8 mouse cellular contexts compared by ENCODE assay signal in genomic region chr4:118543592-118544260, GRCm38 (mm10). TPM values are rescaled to one million over a fixed set of nuclear protein-coding genes. Genes with fewer than 3 reads are reported as not detected.
DNase-seq lines count a peak whose midpoint lies in the region; ATAC-seq lines count a peak whose summit lies in the region.

Tmem125 (minus strand) TSS chr4:118544044.

- H3K9me3 ChIP-seq in embryonic facial prominence, embryonic 14.5 days (ENCODE audit: control insufficient read depth, low read length), result no peaks in the 10 kb centered on the region
- no peaks in the 10 kb centered on the region for H3K9me3 ChIP-seq in hindbrain, embryonic 11.5 days (ENCODE audit: control insufficient read depth, low read length)
- no peaks in the 10 kb centered on the region for H3K9me3 ChIP-seq in limb, embryonic 11.5 days (ENCODE audit: control insufficient read depth, low read length)
- H3K9me3 ChIP-seq in midbrain, embryonic 10.5 days (replicated peaks), result peaks cover 3% of the 10 kb centered on the region; the same call in 1 of the 2 replicates

- H3K27ac ChIP-seq in embryonic facial prominence, embryonic 14.5 days (replicated peaks; ENCODE audit: low read depth, low read length), result peak within 1 kb of the TSS; percentile 39
- no peak within 1 kb of the TSS for H3K27ac ChIP-seq in hindbrain, embryonic 11.5 days (ENCODE audit: low read depth, low read length)
- H3K27ac ChIP-seq in limb, embryonic 11.5 days (replicated peaks; ENCODE audit: low read depth, low read length), result no peak within 1 kb of the TSS
- no peak within 1 kb of the TSS for H3K27ac ChIP-seq in midbrain, embryonic 10.5 days (replicated peaks)

- H3K4me2 ChIP-seq in embryonic facial prominence, embryonic 14.5 days (ENCODE audit: low read depth, low read length), result peak within 1 kb of the TSS; percentile 64
- peak within 1 kb of the TSS; percentile 52 for H3K4me2 ChIP-seq in hindbrain, embryonic 11.5 days (replicated peaks; ENCODE audit: low read depth, low read length)
- H3K4me2 ChIP-seq in limb, embryonic 11.5 days (ENCODE audit: low read depth, severe bottlenecking), result peak within 1 kb of the TSS; percentile 55

- H3K27me3 ChIP-seq in embryonic facial prominence, embryonic 14.5 days (replicated peaks; ENCODE audit: control insufficient read depth, insufficient read depth, low read length), result peaks cover 3% of the 10 kb centered on the region; the same call in 1 of the 2 replicates
- peaks cover 4% of the 10 kb centered on the region; the same call in 1 of the 2 replicates for H3K27me3 ChIP-seq in hindbrain, embryonic 11.5 days (ENCODE audit: control insufficient read depth, insufficient read depth, low read length)
- 0 out of 2 replicates have a peak, but pooled peaks cover 2% of the 10 kb centered on the region for H3K27me3 ChIP-seq in limb, embryonic 11.5 days (ENCODE audit: control insufficient read depth, insufficient read depth, low read length)
- peaks cover 50% of the 10 kb centered on the region for H3K27me3 ChIP-seq in midbrain, embryonic 10.5 days (ENCODE audit: low read depth, poor library complexity, severe bottlenecking)

- ATAC-seq in embryonic facial prominence, embryonic 14.5 days (ENCODE audit: low read depth), result peak; percentile 92
- peak; percentile 51 for ATAC-seq in hindbrain, embryonic 11.5 days (ENCODE audit: low FRiP score)
- peak; percentile 73 for ATAC-seq in limb, embryonic 11.5 days (ENCODE audit: insufficient number of reproducible peaks, low FRiP score, low TSS enrichment, low read depth)

- peak; percentile 16 for DNase-seq in CD4-positive helper T cell, adult 2 months (ENCODE audit: low read depth, low spot score)
- DNase-seq in Muller cell, postnatal 12 days (ENCODE audit: inconsistent ontology term), result peak; percentile 75
- peak; percentile 87 for DNase-seq in embryonic facial prominence, embryonic 14.5 days (ENCODE audit: low spot score)
- peak; percentile 43 for DNase-seq in hindbrain, embryonic 11.5 days (ENCODE audit: low spot score)
- DNase-seq in limb, embryonic 11.5 days (ENCODE audit: low spot score), result peak; percentile 47
- no peak for DNase-seq in midbrain, embryonic 10.5 days (ENCODE audit: low spot score)
- DNase-seq in thymus, adult 18-20 months, result peak; percentile 27 to 54
- DNase-seq in adipocyte (ENCODE audit: low spot score), result no peak

- WGBS in embryonic facial prominence, embryonic 14.5 days, result 1% methylated on average over 16 of the region's 24 CpGs
- 2% methylated on average over 24 of the region's 24 CpGs for WGBS in hindbrain, embryonic 11.5 days
- WGBS in limb, embryonic 11.5 days, result 2% methylated on average over 24 of the region's 24 CpGs
- 1% methylated on average over 24 of the region's 24 CpGs for WGBS in midbrain, embryonic 10.5 days

- no peaks in the 10 kb centered on the region for H3K36me3 ChIP-seq in embryonic facial prominence, embryonic 14.5 days (ENCODE audit: control insufficient read depth, insufficient read depth, low read length)
- H3K36me3 ChIP-seq in hindbrain, embryonic 11.5 days (ENCODE audit: control insufficient read depth, insufficient read depth, low read length), result no peaks in the 10 kb centered on the region
- no peaks in the 10 kb centered on the region for H3K36me3 ChIP-seq in limb, embryonic 11.5 days (ENCODE audit: control insufficient read depth, insufficient read depth, low read length)
- H3K36me3 ChIP-seq in midbrain, embryonic 10.5 days, result no peaks in the 10 kb centered on the region

- peaks cover 20% of the 10 kb centered on the region for H3K4me1 ChIP-seq in embryonic facial prominence, embryonic 14.5 days (ENCODE audit: control insufficient read depth, insufficient read depth, low read length)
- 0 out of 2 replicates have a peak, but pooled peaks cover 2% of the 10 kb centered on the region for H3K4me1 ChIP-seq in hindbrain, embryonic 11.5 days (replicated peaks; ENCODE audit: control insufficient read depth, insufficient read depth, low read length)
- peaks cover 2% of the 10 kb centered on the region; the same call in 1 of the 2 replicates for H3K4me1 ChIP-seq in limb, embryonic 11.5 days (ENCODE audit: control insufficient read depth, insufficient read depth, low read length)
- peaks cover 29% of the 10 kb centered on the region for H3K4me1 ChIP-seq in midbrain, embryonic 10.5 days

- peak within 1 kb of the TSS; percentile 32; the same call in 1 of the 2 replicates for H3K9ac ChIP-seq in embryonic facial prominence, embryonic 14.5 days (ENCODE audit: low read depth, low read length)
- H3K9ac ChIP-seq in hindbrain, embryonic 11.5 days (ENCODE audit: low read depth, low read length), result no peak within 1 kb of the TSS
- H3K9ac ChIP-seq in limb, embryonic 11.5 days (ENCODE audit: low read length), result 0 out of 2 replicates have a peak within 1 kb of the TSS, but pooled peaks have one; percentile 35

- peak within 1 kb of the TSS; percentile 34 for H3K4me3 ChIP-seq in embryonic facial prominence, embryonic 14.5 days (ENCODE audit: low read depth, low read length)
- peak within 1 kb of the TSS; percentile 18 for H3K4me3 ChIP-seq in hindbrain, embryonic 11.5 days (ENCODE audit: low read depth, low read length)
- peak within 1 kb of the TSS; percentile 28 for H3K4me3 ChIP-seq in limb, embryonic 11.5 days (ENCODE audit: low read depth, low read length)
- peak within 1 kb of the TSS; percentile 46 for H3K4me3 ChIP-seq in midbrain, embryonic 10.5 days

RNA-seq across cellular contexts. Expression of gene Tmem125, which starts in this region (rescaled TPM):
- 5.6 and 5.8 TPM in 2 replicates for polyA plus RNA-seq in embryonic facial prominence, embryonic 14.5 days (2014; fragmentation: Nextera tagmentation; extraction: Ambion mirVana)
- polyA plus RNA-seq in hindbrain, embryonic 11.5 days (2014; fragmentation: Nextera tagmentation; extraction: Ambion mirVana), result 0.40 and 0.46 TPM in 2 replicates
- polyA plus RNA-seq in limb, embryonic 11.5 days (2014; fragmentation: Nextera tagmentation; extraction: Ambion mirVana), result 0.27 and 0.33 TPM in 2 replicates
- 0.28 and 0.30 TPM in 2 replicates for polyA plus RNA-seq in midbrain, embryonic 10.5 days (2016; fragmentation: Nextera tagmentation; extraction: Ambion mirVana)

Comparison
In these comparisons a context has a peak if more than half of its experiments do, and no peak if none do; other contexts are left out.
1. Peak in DNase-seq, ATAC-seq, H3K4me3 ChIP-seq and H3K4me2 ChIP-seq in hindbrain, embryonic 11.5 days; RNA of the gene not detected or under 1 TPM.
2. Peak in DNase-seq, ATAC-seq, H3K4me3 ChIP-seq, H3K9ac ChIP-seq and H3K4me2 ChIP-seq in limb, embryonic 11.5 days; RNA of the gene not detected or under 1 TPM.
3. DNase-seq: peak in CD4-positive helper T cell, adult 2 months (single experiment), Muller cell, postnatal 12 days (single experiment), embryonic facial prominence, embryonic 14.5 days (single experiment) and thymus, adult 18-20 months (2 of 2); none in midbrain, embryonic 10.5 days (single experiment) and adipocyte (single experiment).
4. Peak in every context shown above with its lines, with median percentiles within 50 percentile points of each other: ATAC-seq, H3K4me2 ChIP-seq and H3K4me3 ChIP-seq.